Mouse (Mus musculus): Measurements from ENCODE around the gene Fndc1.

Gene Fndc1

DNA sequence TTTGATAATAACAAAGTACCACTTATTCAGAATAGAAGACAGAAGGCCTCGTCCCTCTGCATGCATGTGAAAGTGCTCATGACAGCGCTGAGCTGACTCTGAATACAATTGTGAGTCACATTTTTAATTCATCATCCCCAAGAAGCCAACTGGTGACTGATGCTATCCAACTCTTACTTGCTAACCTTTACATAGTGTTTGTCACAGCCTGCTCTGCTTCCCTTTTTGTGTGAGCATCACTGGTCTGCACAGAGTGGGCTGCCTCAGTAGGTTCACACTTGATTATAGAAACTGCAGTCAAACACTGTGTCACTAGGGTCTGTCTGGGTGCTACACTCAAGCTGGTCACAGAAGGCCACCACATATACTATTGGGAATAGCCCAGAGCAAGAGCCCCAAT is 10.5 kb downstream of the Fndc1 start:
- no peak for DNase-seq

- no peak for DNase-seq
Measured at GRCm38 (mm10) chr17:7814433-7814832, 12.7 kb downstream of the Fndc1 start.

GRCm38 (mm10) chr17:7808043-7808442 is 19.1 kb downstream of the Fndc1 start:
- no peak for DNase-seq

DNA sequence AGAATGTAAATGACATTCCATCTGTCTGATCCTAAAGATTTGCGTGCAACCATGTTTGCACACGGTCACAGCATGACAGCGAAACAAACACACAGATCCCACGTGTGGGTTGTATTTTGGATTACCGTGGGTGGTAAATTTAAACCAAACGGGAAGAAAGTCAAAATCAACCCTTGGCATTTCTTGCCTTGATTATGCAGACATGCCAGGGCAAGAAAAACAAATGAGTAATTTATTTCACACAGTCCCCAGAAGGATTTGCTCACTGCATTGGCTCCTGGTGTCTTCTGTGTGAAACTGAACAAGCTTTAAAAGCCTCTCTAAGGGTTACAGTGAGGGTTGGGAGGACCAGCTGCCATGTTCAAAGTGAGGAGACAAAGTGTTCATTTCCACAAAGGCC is 22.0 kb downstream of the Fndc1 start:
- no peak for DNase-seq

GRCm38 (mm10) chr17:7802483-7802882 is 24.6 kb downstream of the Fndc1 start:
- no peak for DNase-seq

DNA sequence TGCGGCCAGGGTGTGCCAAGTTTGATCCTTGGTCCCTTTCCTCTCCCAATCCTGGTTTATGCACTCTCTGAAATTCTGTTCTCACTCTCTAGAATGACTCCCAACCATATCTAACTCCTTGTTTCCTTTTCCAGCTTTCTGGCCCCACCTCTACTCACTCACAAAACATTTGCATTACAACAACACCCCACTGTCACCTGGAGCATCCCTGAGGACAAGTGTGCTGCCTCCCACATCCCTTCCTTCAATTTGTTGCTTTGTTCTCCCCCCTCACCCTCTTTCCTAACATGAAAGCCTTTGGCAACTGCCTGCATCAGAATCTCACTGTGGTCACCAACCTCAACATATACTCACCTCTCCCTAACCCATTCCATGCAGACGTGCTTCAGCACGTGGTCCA is 27.2 kb downstream of the Fndc1 start:
- DNase-seq = no peak

DNA sequence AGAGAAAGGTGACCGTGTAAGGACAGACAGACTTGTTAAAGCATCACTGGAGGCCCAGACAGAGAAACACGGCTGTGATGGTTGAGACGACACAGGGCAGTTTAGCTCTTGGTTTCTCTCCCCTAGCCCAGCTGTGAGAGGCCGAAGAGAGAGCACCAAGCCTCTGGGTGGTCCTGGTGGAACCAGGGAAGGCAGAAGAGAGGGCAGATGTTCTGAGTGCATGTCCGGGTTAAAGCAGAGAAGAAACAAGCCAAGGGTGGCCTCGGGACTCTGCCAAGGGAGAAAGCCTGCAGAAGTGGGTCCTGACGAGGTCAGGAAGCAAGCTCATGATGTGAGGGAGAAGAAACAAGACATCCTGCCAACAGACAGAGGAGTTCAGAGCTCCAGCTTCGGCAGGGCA is 31.5 kb downstream of the Fndc1 start:
- no peak for DNase-seq

DNA sequence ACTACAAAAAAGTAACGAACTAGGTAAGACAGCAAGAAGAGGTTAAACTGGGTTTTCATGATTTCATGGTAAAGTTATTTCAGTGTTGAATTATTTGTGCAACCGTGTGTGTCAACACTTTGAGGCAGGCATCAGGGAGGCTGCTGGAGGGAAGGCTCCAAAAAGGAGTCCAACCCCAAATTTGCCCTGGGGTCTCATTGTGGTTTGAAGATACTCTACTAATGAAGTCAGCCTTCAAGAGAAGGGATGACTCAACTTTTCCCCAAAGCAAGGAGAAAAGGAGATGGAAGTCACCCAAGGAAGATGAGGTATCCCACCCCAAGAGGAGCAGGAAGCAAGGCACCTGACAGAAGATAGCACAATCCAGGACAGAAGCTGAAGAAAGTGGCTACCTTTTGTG is 31.9 kb downstream of the Fndc1 start:
- no peak for DNase-seq

- peak in 1 of 2 experiments; percentile 14 for DNase-seq
Measured at GRCm38 (mm10) chr17:7794093-7794492, 33.0 kb downstream of the Fndc1 start.

GRCm38 (mm10) chr17:7790512-7790911 is 36.6 kb downstream of the Fndc1 start:
- no peak for DNase-seq

DNA sequence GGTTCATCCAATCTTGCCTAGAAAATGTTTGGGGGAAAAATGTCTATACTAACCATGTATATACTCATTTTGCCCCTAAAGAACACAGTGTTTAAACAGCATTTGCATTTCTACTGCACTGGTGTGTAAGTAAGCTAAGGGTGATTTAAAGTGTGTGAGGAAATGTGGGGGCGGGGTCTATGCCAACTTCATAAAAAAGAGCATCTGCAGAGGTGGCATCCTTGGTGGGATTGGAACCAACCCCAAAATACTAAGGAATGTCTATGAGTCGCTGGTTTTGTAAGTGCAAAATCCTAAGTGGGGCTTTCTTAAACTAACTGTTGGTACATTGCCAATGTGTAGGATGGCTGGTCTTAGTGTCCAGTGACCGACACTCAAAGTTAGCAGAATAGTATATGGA is 53.0 kb downstream of the Fndc1 start:
- no peak for DNase-seq

GRCm38 (mm10) chr17:7759786-7760185 is 67.3 kb downstream of the Fndc1 start:
- DNase-seq = no peak

DNA sequence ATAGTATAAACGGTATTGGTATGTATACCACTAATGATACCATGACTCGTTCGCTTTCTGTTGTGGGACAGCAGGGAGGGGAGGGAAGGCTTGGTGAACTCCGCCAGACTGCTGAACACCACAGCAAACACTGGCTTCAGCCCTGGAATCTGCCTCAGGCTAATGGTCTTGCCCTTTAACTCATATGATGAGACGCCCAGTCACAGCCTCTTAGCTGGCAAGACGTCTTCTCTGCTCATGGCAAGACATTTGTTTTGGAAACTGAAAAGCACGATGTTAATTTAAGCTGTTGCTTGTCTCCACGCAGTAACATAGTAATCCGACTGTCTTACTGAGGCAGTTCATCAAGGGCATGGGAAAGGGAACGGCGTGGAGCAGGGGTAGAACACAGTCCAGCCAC is 72.1 kb downstream of the Fndc1 start:
- DNase-seq = peak in 1 of 2 experiments; percentile 5

DNA sequence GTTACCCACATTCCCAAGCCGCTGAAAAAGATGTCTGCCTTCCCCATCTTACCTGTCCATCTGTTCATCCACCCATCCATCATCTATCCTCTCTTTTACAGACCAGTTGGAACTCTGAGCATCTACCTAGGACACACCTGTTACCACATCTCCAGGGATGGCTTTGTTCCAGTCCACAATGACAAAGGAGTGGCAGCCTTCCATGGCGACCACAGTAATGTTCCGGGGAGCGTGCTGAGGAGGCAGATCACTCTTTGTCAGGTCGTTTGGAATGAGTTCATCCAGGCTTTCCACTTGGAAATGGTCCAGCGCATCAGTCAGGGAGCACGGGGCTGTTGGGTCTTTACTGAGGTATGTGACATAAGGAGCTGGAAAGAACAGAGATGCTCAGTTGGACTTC is 73.7 kb downstream of the Fndc1 start:
- DNase-seq = no peak

- no peak for DNase-seq
Measured at GRCm38 (mm10) chr17:7749051-7749815, 77.9 kb downstream of the Fndc1 start.

DNA sequence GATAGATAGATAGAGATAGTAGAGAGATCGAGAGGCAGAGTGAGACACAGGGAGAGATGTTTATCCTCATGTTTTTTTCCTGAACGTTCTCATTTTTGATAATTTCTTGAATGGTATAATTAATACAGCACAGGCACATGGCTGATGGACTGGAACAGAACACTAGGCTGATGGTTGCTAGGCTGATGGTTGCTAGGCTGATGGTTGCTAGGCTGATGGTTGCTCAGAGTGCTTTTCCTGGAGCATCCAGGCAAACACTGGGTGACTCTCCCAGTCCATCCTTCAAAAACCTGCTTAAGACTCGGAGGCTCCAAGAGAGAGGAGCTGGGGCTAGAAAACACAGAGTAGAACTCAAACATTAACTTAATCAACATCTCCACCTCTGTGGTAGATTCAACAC is 80.3 kb downstream of the Fndc1 start:
- no peak for DNase-seq

GRCm38 (mm10) chr17:7744976-7745375 is 82.1 kb downstream of the Fndc1 start:
- DNase-seq = no peak

- peak in 1 of 2 experiments; percentile 7 for DNase-seq
Measured at GRCm38 (mm10) chr17:7740988-7741387, 86.1 kb downstream of the Fndc1 start.

GRCm38 (mm10) chr17:7722991-7723390 is 104.1 kb downstream of the Fndc1 start:
- no peak for DNase-seq

DNA sequence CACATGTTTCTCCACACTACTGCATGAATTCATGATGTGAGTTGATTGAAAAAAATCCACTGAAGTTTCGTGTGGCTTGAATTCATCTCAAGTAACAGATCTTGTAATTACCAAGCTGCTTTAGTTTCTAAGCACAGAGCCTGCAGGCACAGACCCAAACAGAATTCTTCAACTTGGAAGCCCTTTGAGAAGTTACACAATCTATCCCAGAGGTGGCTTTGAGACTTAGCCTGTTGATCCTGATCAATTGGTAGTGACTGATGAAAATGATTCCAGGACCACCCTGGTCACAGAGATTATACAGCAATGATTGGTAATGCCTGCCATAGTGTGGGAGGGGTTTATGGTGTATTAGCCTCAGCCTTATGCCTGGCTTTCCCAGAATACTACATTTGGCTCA is 108.2 kb downstream of the Fndc1 start:
- DNase-seq = no peak

DNA sequence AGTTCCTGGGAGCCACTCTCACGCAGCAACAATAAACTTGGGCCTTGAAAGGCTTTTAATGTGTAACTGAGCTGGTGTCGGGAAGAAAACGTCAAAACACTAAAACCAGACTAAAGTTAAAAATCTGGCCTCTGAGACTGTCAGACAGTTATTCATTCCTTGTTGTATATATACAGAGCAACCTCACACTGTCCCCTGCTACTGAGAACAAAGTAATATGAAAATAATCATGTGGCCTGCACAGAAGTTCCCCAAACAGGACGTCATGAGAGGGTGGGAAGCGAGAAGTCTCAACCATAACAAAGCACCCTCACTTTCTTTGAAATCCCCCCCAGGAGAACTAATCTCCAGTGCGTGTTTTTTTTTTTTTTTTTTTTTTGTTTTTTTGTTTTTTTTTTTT is 109.2 kb downstream of the Fndc1 start:
- DNase-seq = no peak

- peak in 1 of 2 experiments; percentile 14 for DNase-seq
Measured at GRCm38 (mm10) chr17:7713020-7713419, 114.1 kb downstream of the Fndc1 start.

DNA sequence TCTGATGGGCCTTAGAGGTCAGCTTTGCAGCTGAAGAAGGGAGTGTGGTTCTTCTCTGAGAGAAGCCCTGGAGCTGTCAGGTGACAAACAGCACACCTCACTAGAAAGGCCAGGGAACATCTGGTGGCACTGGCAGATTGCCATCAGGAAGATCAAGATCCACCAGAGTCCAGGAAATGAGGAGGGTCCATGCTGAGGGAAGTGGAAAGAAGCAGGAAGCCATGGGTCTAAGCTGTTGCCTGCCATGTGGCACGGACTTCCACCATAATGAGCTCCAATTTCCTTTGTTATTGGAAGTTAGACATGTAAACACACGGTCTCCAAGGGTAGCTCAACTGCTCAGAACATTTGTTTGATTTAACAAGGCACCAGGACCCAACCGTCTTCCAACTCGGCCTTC is 120.0 kb downstream of the Fndc1 start:
- DNase-seq = no peak

DNA sequence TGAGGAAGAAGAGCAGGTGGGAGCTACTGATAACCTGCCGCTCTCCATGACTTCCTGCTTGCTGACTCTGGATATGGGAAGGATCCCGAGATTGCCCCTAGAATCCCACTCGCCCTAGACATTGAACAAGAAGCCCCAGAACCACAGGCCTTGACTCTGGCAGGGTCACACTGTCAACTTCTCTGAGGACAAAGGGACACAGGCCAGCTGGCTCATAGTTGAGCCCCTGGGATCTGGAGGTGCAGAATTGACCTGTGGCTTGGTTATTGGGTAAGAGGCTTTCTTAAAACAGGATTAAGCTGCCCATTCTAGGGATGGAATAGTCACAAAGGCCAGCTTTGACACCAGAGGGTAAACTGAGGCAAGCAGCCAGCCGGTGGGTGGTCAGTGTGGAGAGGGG is 136.8 kb downstream of the Fndc1 start:
- no peak for DNase-seq
